13 mouse cellular contexts compared by ENCODE assay signal in genomic region chr13:34278759-34279270, GRCm38 (mm10).
DNase-seq lines count a peak whose midpoint lies in the region; ATAC-seq and TF ChIP-seq lines count a peak whose summit lies in the region.
"Had no signal": no experiment of that assay in that cellular context is flagged by ENCODE, and none has a peak within 500 bp of the region (broad histone marks: within the 10 kb centered on the region; RNA-seq: fewer than 3 reads in every experiment).

No protein-coding gene starts in this region.

- peaks cover 37% of the 10 kb centered on the region for H3K36me3 ChIP-seq in forebrain, embryonic 13.5 days (ENCODE audit: poor library complexity, severe bottlenecking)
- H3K36me3 ChIP-seq in forebrain, embryonic 12.5 days (replicated peaks): peaks cover 26% of the 10 kb centered on the region
- H3K36me3 ChIP-seq in lung, embryonic 14.5 days (ENCODE audit: insufficient read depth): no peaks in the 10 kb centered on the region
- H3K36me3 ChIP-seq in neural tube, embryonic 15.5 days: peaks cover 8% of the 10 kb centered on the region
- H3K36me3 ChIP-seq in thymus, adult 2 months (ENCODE audit: control insufficient read depth, insufficient read depth, low read length): no peaks in the 10 kb centered on the region

- no peak for TF ChIP-seq POLR2A in thymus, adult 2 months (IDR thresholded peaks at IDR 0.05; ENCODE audit: control insufficient read depth, extremely low read depth, insufficient read depth, low read length, poor library complexity)

- DNase-seq in lung, embryonic 14.5 days: peak; percentile 21
- DNase-seq in lung, postnatal 10 days: no peak
- DNase-seq in layer of hippocampus, postnatal 14 days (ENCODE audit: low spot score in 2 of 2): peak; percentile 27 to 47
- no peak for DNase-seq in heart, postnatal 14 days
- DNase-seq in thymus, adult 2 months: no peak
- DNase-seq: adrenal gland, postnatal 14 days; B cell, adult 2 months; kidney, postnatal 14 days; lung, adult 2 months had no signal

- intact Hi-C loops in heart, postnatal 14 days (cut with DNase I): no loop called here

- WGBS in forebrain, embryonic 13.5 days: 69% methylated on average over 5 of the region's 5 CpGs
- WGBS in forebrain, embryonic 12.5 days: 69% methylated on average over 5 of the region's 5 CpGs
- WGBS in lung, embryonic 14.5 days: 66% methylated on average over 5 of the region's 5 CpGs
- WGBS in neural tube, embryonic 15.5 days: 32% methylated on average over 5 of the region's 5 CpGs
- 89% methylated on average over 5 of the region's 5 CpGs for WGBS in thymus, adult 2 months

- H3K4me1 ChIP-seq in forebrain, embryonic 13.5 days: peaks cover 9% of the 10 kb centered on the region
- H3K4me1 ChIP-seq in forebrain, embryonic 12.5 days: peaks cover 14% of the 10 kb centered on the region
- no peaks in the 10 kb centered on the region for H3K4me1 ChIP-seq in lung, embryonic 14.5 days (ENCODE audit: insufficient read depth)
- H3K4me1 ChIP-seq in neural tube, embryonic 15.5 days: peaks cover 11% of the 10 kb centered on the region
- H3K4me1 ChIP-seq in thymus, adult 2 months (replicated peaks; ENCODE audit: control insufficient read depth, insufficient read depth, low read length): no peaks in the 10 kb centered on the region; the same call in 1 of the 2 replicates

- no peak overlapping the region for H3K27ac ChIP-seq in forebrain, embryonic 13.5 days
- H3K27ac ChIP-seq in forebrain, embryonic 12.5 days: no peak overlapping the region
- no peak overlapping the region for H3K27ac ChIP-seq in lung, embryonic 14.5 days (ENCODE audit: low read depth)
- peak overlapping the region; percentile 10; the same call in 1 of the 2 replicates for H3K27ac ChIP-seq in neural tube, embryonic 15.5 days (replicated peaks)
- H3K27ac ChIP-seq in thymus, adult 2 months (ENCODE audit: control insufficient read depth, insufficient read depth, low read length): no peak overlapping the region

- no peak overlapping the region for H3K4me3 ChIP-seq in forebrain, embryonic 13.5 days
- no peak overlapping the region for H3K4me3 ChIP-seq in forebrain, embryonic 12.5 days (replicated peaks)
- no peak overlapping the region for H3K4me3 ChIP-seq in lung, embryonic 14.5 days (ENCODE audit: low read depth, low read length)
- no peak overlapping the region for H3K4me3 ChIP-seq in neural tube, embryonic 15.5 days (replicated peaks)
- no peak overlapping the region for H3K4me3 ChIP-seq in thymus, adult 2 months (ENCODE audit: control insufficient read depth, insufficient read depth, low read length)

- 0 out of 2 replicates have a peak, but pooled peaks cover 3% of the 10 kb centered on the region for H3K9me3 ChIP-seq in forebrain, embryonic 13.5 days (replicated peaks)
- no peaks in the 10 kb centered on the region for H3K9me3 ChIP-seq in forebrain, embryonic 12.5 days
- H3K9me3 ChIP-seq in lung, embryonic 14.5 days (ENCODE audit: low read depth, low read length): no peaks in the 10 kb centered on the region
- H3K9me3 ChIP-seq in neural tube, embryonic 15.5 days (replicated peaks): no peaks in the 10 kb centered on the region

- H3K9ac ChIP-seq in forebrain, embryonic 13.5 days: peak overlapping the region; percentile 3; the same call in 1 of the 2 replicates
- no peak overlapping the region for H3K9ac ChIP-seq in forebrain, embryonic 12.5 days
- no peak overlapping the region for H3K9ac ChIP-seq in lung, embryonic 14.5 days
- H3K9ac ChIP-seq in neural tube, embryonic 15.5 days (replicated peaks): no peak overlapping the region

- H3K27me3 ChIP-seq in forebrain, embryonic 13.5 days: no peaks in the 10 kb centered on the region
- no peaks in the 10 kb centered on the region for H3K27me3 ChIP-seq in forebrain, embryonic 12.5 days
- H3K27me3 ChIP-seq in lung, embryonic 14.5 days (ENCODE audit: insufficient read depth, low read length): no peaks in the 10 kb centered on the region
- H3K27me3 ChIP-seq in neural tube, embryonic 15.5 days (replicated peaks): no peaks in the 10 kb centered on the region
- no peaks in the 10 kb centered on the region for H3K27me3 ChIP-seq in thymus, adult 2 months (ENCODE audit: control insufficient read depth, insufficient read depth, low read length)
- H3K27me3 ChIP-seq: Patski had no signal

- TF ChIP-seq CTCF in lung, embryonic 14.5 days (IDR thresholded peaks at IDR 0.05; ENCODE audit: low read depth): no peak
- no peak for TF ChIP-seq CTCF in thymus, adult 2 months (IDR thresholded peaks at IDR 0.05; ENCODE audit: borderline replicate concordance, control insufficient read depth, extremely low read depth, insufficient read depth, low read length, poor library complexity)

- H3K4me2 ChIP-seq in forebrain, embryonic 13.5 days: no peak overlapping the region
- no peak overlapping the region for H3K4me2 ChIP-seq in forebrain, embryonic 12.5 days
- H3K4me2 ChIP-seq in lung, embryonic 14.5 days: no peak overlapping the region
- H3K4me2 ChIP-seq in neural tube, embryonic 15.5 days: no peak overlapping the region

- ATAC-seq in forebrain, embryonic 13.5 days: no peak
- no peak for ATAC-seq in forebrain, embryonic 12.5 days (ENCODE audit: low FRiP score)
- ATAC-seq in lung, embryonic 14.5 days (ENCODE audit: insufficient read depth): peak; percentile 49; the same call in 1 of the 2 replicates
- peak; percentile 73 for ATAC-seq in neural tube, embryonic 15.5 days (ENCODE audit: low FRiP score)
- ATAC-seq: Patski had no signal

Comparison
In these comparisons a context has a peak if more than half of its experiments do, and no peak if none do; other contexts are left out.
1. DNase-seq: peak in lung, embryonic 14.5 days (single experiment) and layer of hippocampus, postnatal 14 days (2 of 2); none in lung, postnatal 10 days (single experiment), heart, postnatal 14 days (0 of 2) and thymus, adult 2 months (single experiment).
2. ATAC-seq: peak in lung, embryonic 14.5 days (single experiment) and neural tube, embryonic 15.5 days (single experiment); none in forebrain, embryonic 13.5 days (single experiment) and forebrain, embryonic 12.5 days (single experiment).